Mouse (Mus musculus) testis, adult 2 months (tissue): ENCODE results near the gene Suz12.

Source experiments
- CTCF ChIP-seq: fragments of 200-500 bp; IDR thresholded peaks from 2 replicates; pipeline ENCODE4 v1.5.1; 2012; ENCODE audit warnings: low read depth, mild to moderate bottlenecking, inconsistent platforms, low read length, moderate library complexity; ENCODE audit not compliant: control insufficient read depth, insufficient read depth, insufficient replicate concordance
- POLR2A ChIP-seq: fragments of 200-500 bp; IDR thresholded peaks from 2 replicates; pipeline ENCODE4 v1.6.1; 2012; ENCODE audit warnings: low read depth, mild to moderate bottlenecking, inconsistent platforms, low read length, moderate library complexity; ENCODE audit not compliant: control insufficient read depth

DNA sequence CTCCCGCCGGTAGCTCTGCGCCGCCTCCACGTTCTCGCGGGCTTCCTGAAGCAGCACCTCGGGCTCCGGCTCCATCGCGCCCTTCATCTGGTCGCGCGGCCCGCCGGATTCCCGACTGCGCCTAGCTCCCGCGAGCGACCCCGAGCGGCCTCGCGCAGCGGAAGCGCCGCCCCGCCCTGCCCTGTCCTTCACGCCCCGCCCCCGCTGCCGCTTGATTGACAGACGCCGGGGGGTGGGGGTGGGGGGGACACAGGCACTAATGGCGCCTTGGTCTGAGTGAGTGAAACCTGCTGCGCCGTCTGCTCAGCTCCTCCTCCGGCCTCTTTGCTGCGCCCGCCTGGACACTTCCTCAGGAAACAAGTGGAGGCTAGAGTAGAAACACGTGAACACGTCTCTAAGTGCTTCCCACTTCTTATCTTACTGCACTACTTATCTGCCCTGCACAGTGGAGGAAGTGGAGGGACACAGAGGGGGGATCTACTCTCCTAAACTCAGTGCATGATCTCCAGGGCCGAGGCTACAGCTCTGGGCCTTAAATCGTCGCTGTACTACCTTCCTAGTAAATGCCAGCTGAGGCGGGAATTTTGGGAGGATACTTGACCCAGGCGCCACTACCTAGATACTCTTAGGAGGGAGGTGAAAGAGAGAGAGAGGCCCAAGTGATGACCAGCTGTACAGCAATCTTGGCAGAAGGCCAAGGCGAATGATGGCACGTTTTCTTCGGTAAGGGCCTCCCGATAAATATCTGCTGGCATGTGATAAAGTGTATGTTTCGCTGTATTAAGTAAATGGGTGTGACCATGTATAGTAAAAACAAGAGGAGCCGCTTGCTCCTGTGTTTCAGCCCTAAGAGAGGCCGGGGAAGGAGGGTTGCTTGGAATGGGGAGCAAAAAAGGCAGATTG lies 88.2 kb downstream of the Suz12 start, which contains the start of gene Crlf3:
- TF ChIP-seq CTCF, result no peak
- TF ChIP-seq POLR2A, result peak; percentile 94
